Mouse (Mus musculus): ENCODE results near the gene Zfp853. TPM values are rescaled to one million over a fixed set of nuclear protein-coding genes. Genes with fewer than 3 reads are reported as not detected.

Zfp853 gene
- 0.13 TPM in 1 of 2 replicates, not detected in the other for polyA plus RNA-seq (2012; rRNA removed)

DNA sequence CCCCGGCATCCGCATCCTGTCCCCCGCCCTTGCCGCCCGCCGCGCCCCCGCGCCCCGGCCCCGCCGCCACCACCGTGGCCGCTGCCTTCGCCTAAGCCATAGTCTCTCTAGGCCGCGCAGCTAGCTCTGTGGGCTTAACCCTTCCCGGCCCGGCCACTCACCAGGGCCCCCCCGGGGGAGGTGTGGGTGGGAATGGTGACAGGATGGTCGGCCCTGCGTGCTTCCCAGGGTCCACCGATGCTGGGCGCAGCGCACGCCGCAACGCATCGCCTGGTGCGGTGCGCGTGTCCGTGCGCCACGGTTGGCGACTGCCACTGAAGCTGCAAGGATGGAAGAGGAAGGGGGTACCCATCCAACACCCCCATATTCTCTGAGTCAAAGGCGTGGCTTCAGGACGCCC lies at the start of gene Zfp853:
Gene Zfp853 (minus strand): TSS at position 220 of the 400 bp plus-strand sequence.
- H3K4me3 ChIP-seq (ENCODE audit: control insufficient read depth, low read depth, low read length), result no peak within 1 kb of the TSS
- H3K27me3 ChIP-seq (ENCODE audit: control insufficient read depth, insufficient read depth, low read length), result no peaks in the 10 kb centered on the region
- no peak within 1 kb of the TSS for H3K27ac ChIP-seq (ENCODE audit: control insufficient read depth, insufficient read depth, low read depth, low read length)
- peaks cover 3% of the 10 kb centered on the region for H3K4me1 ChIP-seq (ENCODE audit: control insufficient read depth, insufficient read depth, low read length)
- no peak for TF ChIP-seq POLR2A (IDR thresholded peaks at IDR 0.05; ENCODE audit: control insufficient read depth, low read depth, low read length)
- no peak for TF ChIP-seq CTCF (IDR thresholded peaks at IDR 0.05; ENCODE audit: control insufficient read depth, insufficient read depth, insufficient replicate concordance, low read depth, low read length)
- H3K36me3 ChIP-seq (ENCODE audit: control insufficient read depth, insufficient read depth, low read length), result no peaks in the 10 kb centered on the region

DNA sequence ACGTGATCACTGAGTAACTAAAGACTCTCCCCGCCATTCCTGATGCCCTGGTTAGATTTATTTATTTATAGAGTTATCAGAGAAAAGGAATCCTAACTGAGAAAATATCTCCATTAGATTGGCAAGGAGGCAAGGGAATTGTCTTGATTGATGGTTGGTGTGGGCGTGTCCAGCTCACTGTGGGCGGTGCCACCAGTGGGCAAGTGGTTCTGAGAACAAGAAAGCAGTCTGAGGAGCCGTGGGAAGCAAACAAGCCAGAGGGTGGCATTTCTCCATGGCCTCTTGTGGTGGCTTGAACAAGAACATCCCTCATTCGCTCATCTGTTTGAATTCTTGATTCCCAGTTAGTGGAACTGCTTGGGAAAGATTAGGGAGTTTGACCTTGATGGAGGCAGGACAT lies 46.2 kb upstream of the Zfp853 start:
- H3K36me3 ChIP-seq (ENCODE audit: control insufficient read depth, insufficient read depth, low read length), result no peaks in the 10 kb centered on the region

DNA sequence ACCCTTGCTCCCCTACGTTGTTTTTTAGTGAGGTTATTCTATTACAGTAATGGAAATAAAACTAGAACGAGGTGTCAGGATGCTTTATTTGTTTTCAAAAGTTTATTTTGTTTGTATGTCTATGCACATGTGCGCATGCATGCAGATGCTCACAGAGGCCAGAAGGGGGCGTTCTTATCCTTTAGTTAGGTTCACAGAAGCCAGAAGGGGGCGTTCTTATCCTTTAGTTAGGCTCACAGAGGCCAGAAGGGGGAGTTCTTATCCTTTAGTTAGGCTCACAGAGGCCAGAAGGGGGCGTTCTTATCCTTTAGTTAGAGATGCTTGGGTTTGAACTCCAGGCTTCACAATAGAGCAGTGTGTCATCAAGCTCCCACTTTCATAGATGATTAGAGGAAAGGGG lies 43.1 kb upstream of the Zfp853 start:
- TF ChIP-seq POLR2A (IDR thresholded peaks at IDR 0.05; ENCODE audit: control insufficient read depth, low read depth, low read length), result no peak
- TF ChIP-seq CTCF (IDR thresholded peaks at IDR 0.05; ENCODE audit: control insufficient read depth, insufficient read depth, insufficient replicate concordance, low read depth, low read length), result no peak
- no peaks in the 10 kb centered on the region; the same call in none of the 2 replicates for H3K4me1 ChIP-seq (ENCODE audit: control insufficient read depth, insufficient read depth, low read length)
- H3K36me3 ChIP-seq (ENCODE audit: control insufficient read depth, insufficient read depth, low read length), result no peaks in the 10 kb centered on the region
- H3K27me3 ChIP-seq (ENCODE audit: control insufficient read depth, insufficient read depth, low read length), result no peaks in the 10 kb centered on the region
- H3K4me3 ChIP-seq (ENCODE audit: control insufficient read depth, low read depth, low read length), result no peak overlapping the region
- H3K27ac ChIP-seq (ENCODE audit: control insufficient read depth, insufficient read depth, low read depth, low read length), result no peak overlapping the region

More for the DNA sequence above, 46.2 kb upstream of the Zfp853 start:
- H3K4me1 ChIP-seq (ENCODE audit: control insufficient read depth, insufficient read depth, low read length), result no peaks in the 10 kb centered on the region; the same call in 1 of the 2 replicates
- H3K4me3 ChIP-seq (ENCODE audit: control insufficient read depth, low read depth, low read length), result no peak overlapping the region
- no peaks in the 10 kb centered on the region for H3K27me3 ChIP-seq (ENCODE audit: control insufficient read depth, insufficient read depth, low read length)
- TF ChIP-seq POLR2A (IDR thresholded peaks at IDR 0.05; ENCODE audit: control insufficient read depth, low read depth, low read length) (no peak), CTCF (IDR thresholded peaks at IDR 0.05; ENCODE audit: control insufficient read depth, insufficient read depth, insufficient replicate concordance, low read depth, low read length) (no peak)
- no peak overlapping the region for H3K27ac ChIP-seq (ENCODE audit: control insufficient read depth, insufficient read depth, low read depth, low read length)

DNA sequence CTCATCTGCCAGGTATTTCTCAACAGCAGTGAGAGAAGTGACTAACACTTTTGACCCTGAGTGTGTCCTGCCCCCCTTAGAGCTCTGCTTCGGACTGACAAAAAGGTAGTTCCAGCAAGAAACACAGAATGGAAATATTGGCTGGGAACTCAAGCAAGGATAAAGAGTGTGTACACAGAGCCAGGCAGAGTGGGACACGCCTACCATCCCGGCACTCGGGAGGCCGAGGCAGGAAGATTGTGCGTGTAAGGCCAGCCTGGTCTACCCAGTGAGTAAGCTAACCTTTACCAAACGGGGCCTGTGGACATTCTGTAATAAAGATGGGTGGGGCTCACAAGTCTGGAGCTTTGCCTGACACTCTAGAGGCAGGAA lies 41.7 kb upstream of the Zfp853 start:
- Histone ChIP-seq H3K4me3 (ENCODE audit: control insufficient read depth, low read depth, low read length) (peak overlapping the region; percentile 41), H3K36me3 (ENCODE audit: control insufficient read depth, insufficient read depth, low read length) (no peaks in the 10 kb centered on the region), H3K27me3 (ENCODE audit: control insufficient read depth, insufficient read depth, low read length) (no peaks in the 10 kb centered on the region), H3K4me1 (ENCODE audit: control insufficient read depth, insufficient read depth, low read length) (no peaks in the 10 kb centered on the region; the same call in none of the 2 replicates), H3K27ac (ENCODE audit: control insufficient read depth, insufficient read depth, low read depth, low read length) (no peak overlapping the region)
- TF ChIP-seq CTCF (IDR thresholded peaks at IDR 0.05; ENCODE audit: control insufficient read depth, insufficient read depth, insufficient replicate concordance, low read depth, low read length), result no peak
- peak; percentile 26; the same call in 1 of the 2 replicates for TF ChIP-seq POLR2A (IDR thresholded peaks at IDR 0.05; ENCODE audit: control insufficient read depth, low read depth, low read length)

DNA sequence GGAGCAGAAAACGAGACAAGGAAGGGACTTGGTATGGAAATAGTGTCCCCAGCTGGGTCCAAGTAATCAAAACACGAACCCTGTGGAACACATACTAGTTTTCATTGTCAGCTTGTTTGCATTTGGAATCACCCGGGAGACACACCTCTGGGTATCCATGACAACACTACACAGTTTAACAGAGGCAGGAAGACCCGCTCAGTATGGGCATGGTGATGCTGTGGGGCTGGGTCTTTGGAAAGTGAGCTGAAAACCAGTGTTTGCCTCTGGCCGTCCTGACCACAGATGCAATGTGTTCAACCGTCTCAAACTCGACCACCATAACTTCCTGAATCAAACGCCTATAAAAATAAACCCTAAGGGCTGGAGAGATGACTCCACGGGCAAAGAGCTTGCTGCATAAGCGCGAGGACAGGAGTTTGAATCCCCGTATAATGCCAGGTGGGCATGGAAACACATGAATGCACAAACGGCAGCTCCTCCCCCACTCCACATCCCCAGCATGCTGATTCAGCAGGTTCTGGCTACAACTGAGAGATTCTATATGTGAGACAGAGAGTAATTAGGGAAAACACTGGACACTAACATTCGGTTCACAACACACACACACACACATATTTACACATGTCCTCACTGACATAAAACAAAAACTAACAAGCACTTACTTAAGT lies 41.1 kb upstream of the Zfp853 start:
- H3K36me3 ChIP-seq (ENCODE audit: control insufficient read depth, insufficient read depth, low read length), result no peaks in the 10 kb centered on the region
- no peaks in the 10 kb centered on the region for H3K27me3 ChIP-seq (ENCODE audit: control insufficient read depth, insufficient read depth, low read length)
- peak overlapping the region; percentile 55 for H3K4me3 ChIP-seq (ENCODE audit: control insufficient read depth, low read depth, low read length)
- TF ChIP-seq CTCF (IDR thresholded peaks at IDR 0.05; ENCODE audit: control insufficient read depth, insufficient read depth, insufficient replicate concordance, low read depth, low read length) (no peak), POLR2A (IDR thresholded peaks at IDR 0.05; ENCODE audit: control insufficient read depth, low read depth, low read length) (no peak)
- no peak overlapping the region for H3K27ac ChIP-seq (ENCODE audit: control insufficient read depth, insufficient read depth, low read depth, low read length)
- H3K4me1 ChIP-seq (ENCODE audit: control insufficient read depth, insufficient read depth, low read length), result no peaks in the 10 kb centered on the region; the same call in none of the 2 replicates

DNA sequence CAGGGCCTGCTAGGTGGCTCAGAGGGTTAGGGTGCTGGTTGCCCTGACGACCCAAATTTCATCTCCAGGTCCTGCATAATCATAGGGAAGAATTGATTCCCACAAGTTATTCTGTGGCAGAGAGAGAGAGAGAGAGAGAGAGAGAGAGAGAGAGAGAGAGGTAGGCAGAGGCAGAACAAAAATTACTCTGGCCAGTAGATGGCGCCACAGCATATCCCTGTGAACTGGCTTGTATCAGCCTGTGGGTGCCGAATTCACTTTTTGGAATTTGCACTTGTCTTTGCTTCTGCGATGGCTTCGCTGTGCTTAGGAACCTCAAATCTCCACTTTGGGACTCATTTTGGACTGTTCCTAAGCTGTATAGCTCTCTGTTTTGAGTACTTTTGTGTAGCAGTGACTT lies 40.4 kb upstream of the Zfp853 start:
- H3K4me1 ChIP-seq (ENCODE audit: control insufficient read depth, insufficient read depth, low read length), result no peaks in the 10 kb centered on the region; the same call in none of the 2 replicates
- peak overlapping the region; percentile 55; the same call in 1 of the 2 replicates for H3K4me3 ChIP-seq (ENCODE audit: control insufficient read depth, low read depth, low read length)
- H3K27ac ChIP-seq (ENCODE audit: control insufficient read depth, insufficient read depth, low read depth, low read length), result no peak overlapping the region
- no peaks in the 10 kb centered on the region for H3K36me3 ChIP-seq (ENCODE audit: control insufficient read depth, insufficient read depth, low read length)
- H3K27me3 ChIP-seq (ENCODE audit: control insufficient read depth, insufficient read depth, low read length), result no peaks in the 10 kb centered on the region
- peak; percentile 48; the same call in 1 of the 2 replicates for TF ChIP-seq CTCF (IDR thresholded peaks at IDR 0.05; ENCODE audit: control insufficient read depth, insufficient read depth, insufficient replicate concordance, low read depth, low read length)
- no peak for TF ChIP-seq POLR2A (IDR thresholded peaks at IDR 0.05; ENCODE audit: control insufficient read depth, low read depth, low read length)

DNA sequence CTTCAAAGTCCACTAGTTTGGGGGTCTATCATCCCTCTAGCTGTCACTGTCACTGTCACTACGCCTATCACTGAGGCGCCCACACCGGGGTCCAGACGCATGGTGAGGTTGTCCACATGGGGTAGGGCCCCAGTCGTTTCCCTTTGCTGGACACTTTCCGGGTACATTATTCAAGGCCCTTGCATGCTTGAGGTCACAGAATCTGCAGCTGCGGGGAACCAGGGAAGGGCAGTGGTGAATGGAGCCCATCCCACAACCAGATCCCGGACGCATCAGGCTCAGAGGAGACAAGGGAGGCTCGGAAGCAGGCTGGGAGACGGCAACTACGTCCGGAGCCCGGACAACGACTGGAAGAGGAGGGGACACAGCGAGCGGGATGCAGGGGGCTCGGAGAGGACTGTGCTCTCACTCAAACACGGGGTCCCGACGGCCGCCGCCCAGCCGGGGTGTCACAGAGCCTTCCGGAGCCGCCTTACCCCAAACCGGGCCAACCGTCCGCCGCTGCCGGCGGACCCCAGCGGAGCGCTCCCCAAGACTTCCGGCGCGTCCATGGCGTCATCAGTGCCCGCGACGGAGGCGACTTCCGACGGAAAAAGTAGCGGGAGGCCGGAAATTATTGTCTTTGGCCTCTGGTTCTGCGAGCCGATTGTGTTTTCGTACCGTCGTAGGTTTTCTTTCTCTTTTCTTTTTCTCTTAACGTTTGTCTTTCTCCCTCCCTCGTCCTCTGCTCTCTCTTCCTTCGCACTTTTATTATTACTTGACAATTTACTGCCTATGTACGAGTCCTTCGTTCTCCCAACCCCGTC lies 35.5 kb upstream of the Zfp853 start, which contains the start of gene Zdhhc4:
Gene Zdhhc4 (minus strand): TSS at position 567 of the 806 bp plus-strand sequence.
- TF ChIP-seq POLR2A (IDR thresholded peaks at IDR 0.05; ENCODE audit: control insufficient read depth, low read depth, low read length), result peak; percentile 76
- no peak for TF ChIP-seq CTCF (IDR thresholded peaks at IDR 0.05; ENCODE audit: control insufficient read depth, insufficient read depth, insufficient replicate concordance, low read depth, low read length)
- H3K4me1 ChIP-seq (ENCODE audit: control insufficient read depth, insufficient read depth, low read length), result peaks cover 3% of the 10 kb centered on the region; the same call in 1 of the 2 replicates
- peak within 1 kb of the TSS; percentile 88 for H3K4me3 ChIP-seq (ENCODE audit: control insufficient read depth, low read depth, low read length)
- H3K27me3 ChIP-seq (ENCODE audit: control insufficient read depth, insufficient read depth, low read length), result no peaks in the 10 kb centered on the region
- peaks cover 3% of the 10 kb centered on the region for H3K36me3 ChIP-seq (ENCODE audit: control insufficient read depth, insufficient read depth, low read length)
- H3K27ac ChIP-seq (ENCODE audit: control insufficient read depth, insufficient read depth, low read depth, low read length), result peak within 1 kb of the TSS; percentile 84

Data from testis, adult 2 months (tissue).